Mouse (Mus musculus) liver, adult 2 months (tissue): ENCODE data around the gene Ctbp1. TPM values are rescaled to one million over a fixed set of nuclear protein-coding genes. Genes with fewer than 3 reads are reported as not detected.

Experiments
- DNase-seq: peaks from one replicate; pipeline ENCODE4 v3.0.0-alpha.2; 2011; ENCODE audit warnings: low read depth, low spot score; ENCODE audit errors: extremely low read depth
- H3K27ac ChIP-seq: fragments of 200-500 bp; replicated peaks from 2 replicates; pipeline ENCODE4 v1.5.1; 2012; ENCODE audit warnings: low read depth, mild to moderate bottlenecking, control low read depth, inconsistent platforms, low read length; ENCODE audit not compliant: insufficient read depth
- H3K27me3 ChIP-seq: fragments of 200-500 bp; 2 replicates; pipeline ENCODE4 v1.6.1; 2012; ENCODE audit warnings: mild to moderate bottlenecking, moderate library complexity, low read length, inconsistent platforms; ENCODE audit not compliant: control insufficient read depth, insufficient read depth
- H3K36me3 ChIP-seq: fragments of 200-500 bp; 2 replicates; pipeline ENCODE4 v1.6.1; 2012; ENCODE audit warnings: low read length, inconsistent platforms; ENCODE audit not compliant: control insufficient read depth, insufficient read depth
- H3K4me1 ChIP-seq: fragments of 200-500 bp; 2 replicates; pipeline ENCODE4 v1.6.1; 2011; ENCODE audit warnings: low read length; ENCODE audit not compliant: control insufficient read depth, insufficient read depth
- H3K4me3 ChIP-seq: fragments of 200-500 bp; 2 replicates; pipeline ENCODE4 v1.5.1; 2011; ENCODE audit warnings: low read depth, mild to moderate bottlenecking, control low read depth, low read length, moderate library complexity; ENCODE audit not compliant: insufficient read depth
- H3K79me2 ChIP-seq: fragments of 200-500 bp; 2 replicates; pipeline ENCODE4 v1.6.1; 2012; ENCODE audit warnings: inconsistent platforms, mild to moderate bottlenecking, low read length, moderate library complexity; ENCODE audit not compliant: control insufficient read depth, insufficient read depth
- H3K9ac ChIP-seq: fragments of 200-500 bp; 2 replicates; pipeline ENCODE4 v1.6.1; 2012; ENCODE audit warnings: low read depth, mild to moderate bottlenecking, control low read depth, inconsistent platforms, low read length
- CTCF ChIP-seq: fragments of 200-500 bp; IDR thresholded peaks from 2 replicates; pipeline ENCODE4 v1.5.1; 2011; ENCODE audit warnings: low read depth, low read length, control low read depth
- POLR2A ChIP-seq: fragments of 200-500 bp; IDR thresholded peaks from 2 replicates; pipeline ENCODE4 v1.6.1; 2011; ENCODE audit warnings: low read length, control low read depth; ENCODE audit not compliant: insufficient read depth; ENCODE audit errors: extremely low read depth
- WGBS: fragments of 180-500 bp; shearing (Covaris S2); methylation state at CpG from one replicate; pipeline ENCODE4 v1.1.7; 2018; 5-methylcytosine and 5-hydroxymethylcytosine counted together
- polyA plus RNA-seq: library from polyadenylated mRNA; depleted of rRNA; stranded (reverse); fragments of >200 nt; gene quantifications from 2 replicates; pipeline ENCODE4 v1.2.3, GENCODE M21; 2012; rRNA removed
- total RNA-seq: library from RNA; depleted of rRNA; stranded (reverse); fragments of >200 nt; gene quantifications from 2 replicates; pipeline ENCODE4 v1.2.3, GENCODE M21; 2014; rRNA removed

Gene Ctbp1
- total RNA-seq (26.1 and 29.1 TPM in 2 replicates), polyA plus RNA-seq (89.9 and 97.6 TPM in 2 replicates)

GRCm38 (mm10) chr5:33274953-33275454 is at the start of gene Ctbp1:
TSS of gene Ctbp1 (minus strand) at chr5:33274994.
- Histone ChIP-seq H3K27ac (peak within 1 kb of the TSS; percentile 90), H3K9ac (peak within 1 kb of the TSS; percentile 95), H3K36me3 (no peaks in the 10 kb centered on the region), H3K27me3 (no peaks in the 10 kb centered on the region), H3K4me3 (peak within 1 kb of the TSS; percentile 95), H3K79me2 (peaks cover 29% of the 10 kb centered on the region), H3K4me1 (peaks cover 17% of the 10 kb centered on the region)
- peak; percentile 75 for DNase-seq
- TF ChIP-seq CTCF (peak; percentile 45), POLR2A (0 out of 2 replicates have a peak, but pooled peaks have one; percentile 14)
- 2% methylated on average over 57 of the region's 57 CpGs for WGBS

- 73% methylated on average over 2 of the region's 2 CpGs for WGBS
- TF ChIP-seq CTCF = no peak
- no peak for TF ChIP-seq POLR2A
- Histone ChIP-seq H3K4me3 (no peak overlapping the region), H3K79me2 (no peaks in the 10 kb centered on the region), H3K4me1 (no peaks in the 10 kb centered on the region), H3K27ac (no peak overlapping the region), H3K9ac (no peak overlapping the region), H3K27me3 (no peaks in the 10 kb centered on the region), H3K36me3 (no peaks in the 10 kb centered on the region)
- no peak for DNase-seq
Measured at GRCm38 (mm10) chr5:33324491-33324890, 49.7 kb upstream of the Ctbp1 start.

GRCm38 (mm10) chr5:33312192-33312591 is 37.4 kb upstream of the Ctbp1 start:
- no peak overlapping the region for H3K27ac ChIP-seq
- no peaks in the 10 kb centered on the region for H3K4me1 ChIP-seq
- no peaks in the 10 kb centered on the region for H3K36me3 ChIP-seq
- TF ChIP-seq POLR2A (no peak), CTCF (no peak)
- no peaks in the 10 kb centered on the region for H3K79me2 ChIP-seq
- no peaks in the 10 kb centered on the region for H3K27me3 ChIP-seq
- no peak overlapping the region for H3K9ac ChIP-seq
- 82% methylated on average over 7 of the region's 7 CpGs for WGBS
- no peak for DNase-seq
- H3K4me3 ChIP-seq = no peak overlapping the region

- no peak for DNase-seq
- WGBS = 82% methylated on average over 3 of the region's 3 CpGs
- Histone ChIP-seq H3K27ac (no peak overlapping the region), H3K79me2 (no peaks in the 10 kb centered on the region), H3K27me3 (no peaks in the 10 kb centered on the region), H3K4me3 (no peak overlapping the region), H3K4me1 (no peaks in the 10 kb centered on the region), H3K36me3 (no peaks in the 10 kb centered on the region), H3K9ac (no peak overlapping the region)
- TF ChIP-seq CTCF (no peak), POLR2A (no peak)
Measured at GRCm38 (mm10) chr5:33310704-33311462, 36.1 kb upstream of the Ctbp1 start.

- H3K4me1 ChIP-seq = no peaks in the 10 kb centered on the region
- no peak overlapping the region for H3K27ac ChIP-seq
- peak; percentile 7 for DNase-seq
- H3K9ac ChIP-seq = no peak overlapping the region
- H3K36me3 ChIP-seq = no peaks in the 10 kb centered on the region
- H3K27me3 ChIP-seq = no peaks in the 10 kb centered on the region
- WGBS = 86% methylated on average over 2 of the region's 2 CpGs
- TF ChIP-seq POLR2A (no peak), CTCF (no peak)
- H3K79me2 ChIP-seq = no peaks in the 10 kb centered on the region
- no peak overlapping the region for H3K4me3 ChIP-seq
Measured at GRCm38 (mm10) chr5:33301801-33302200, 27.0 kb upstream of the Ctbp1 start.

GRCm38 (mm10) chr5:33297164-33297563 is 22.4 kb upstream of the Ctbp1 start:
- H3K4me1 ChIP-seq = no peaks in the 10 kb centered on the region
- WGBS = 64% methylated on average over 6 of the region's 6 CpGs
- no peak overlapping the region for H3K9ac ChIP-seq
- H3K79me2 ChIP-seq = no peaks in the 10 kb centered on the region
- DNase-seq = peak; percentile 46
- no peaks in the 10 kb centered on the region for H3K27me3 ChIP-seq
- no peaks in the 10 kb centered on the region for H3K36me3 ChIP-seq
- TF ChIP-seq POLR2A = no peak
- TF ChIP-seq CTCF = peak; percentile 75
- no peak overlapping the region for H3K27ac ChIP-seq
- no peak overlapping the region for H3K4me3 ChIP-seq
